Mouse (Mus musculus): ENCODE measurements around the gene Tpcn1.

The Tpcn1 gene

DNA sequence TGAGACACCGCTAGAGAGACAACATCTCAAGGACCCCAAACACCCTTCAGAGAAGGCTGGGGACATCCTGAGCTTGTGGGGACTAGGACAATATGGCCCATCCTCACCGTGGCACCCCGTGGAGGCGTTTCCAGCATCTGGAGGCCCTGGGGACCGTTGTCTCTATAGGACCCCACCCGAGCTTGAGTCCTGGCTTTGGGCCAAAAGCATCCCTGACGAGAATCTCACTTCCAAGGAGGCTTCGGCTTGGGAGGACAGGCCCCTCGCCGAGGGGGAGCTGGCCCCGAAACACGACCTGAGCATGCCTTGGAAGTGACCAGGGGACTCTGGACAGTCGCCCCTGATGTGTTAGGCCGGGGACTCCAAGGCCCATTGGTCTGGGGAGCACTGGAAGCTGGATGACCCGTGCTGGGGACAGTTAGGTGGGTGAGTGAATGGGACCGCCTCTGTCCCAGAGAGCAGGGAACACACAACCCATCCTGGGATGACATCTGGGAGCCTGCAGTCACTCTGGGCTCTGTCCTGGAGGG lies 20.8 kb upstream of the Tpcn1 start:
- no peak for DNase-seq (ENCODE audit: low spot score in 2 of 2)

- no peak for DNase-seq (ENCODE audit: low spot score in 2 of 2)
Observed at GRCm38 (mm10) chr5:120607335-120607734, 18.9 kb upstream of the Tpcn1 start.

DNA sequence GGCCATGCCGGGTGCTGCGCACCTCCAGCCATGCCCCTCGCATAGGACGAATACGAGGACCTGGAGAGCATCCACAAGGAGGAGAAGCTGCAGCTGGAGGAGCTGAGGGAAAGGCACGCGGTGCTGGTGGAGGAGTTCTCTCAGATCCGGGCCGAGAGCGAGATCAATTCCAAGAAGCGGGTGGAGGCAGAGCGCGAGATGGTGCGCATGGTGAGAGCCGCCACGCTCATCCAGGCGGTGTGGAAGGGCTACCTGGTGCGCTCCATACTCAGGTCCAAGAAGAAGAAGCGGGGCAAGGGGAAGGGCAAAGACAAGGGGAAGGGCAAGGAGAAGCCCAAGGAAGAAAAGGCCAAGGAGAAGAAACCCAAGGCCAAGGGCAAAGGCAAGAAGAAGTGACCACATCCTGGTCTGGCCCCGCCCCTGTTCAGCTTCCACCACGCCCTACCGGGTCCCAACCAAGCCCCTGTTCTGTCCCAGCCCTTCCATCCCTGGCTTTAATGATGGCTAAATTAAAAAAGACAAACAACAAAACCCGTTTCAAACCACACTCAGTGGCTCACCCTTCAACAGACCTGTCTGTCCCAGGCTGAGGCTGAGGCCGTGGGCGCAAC lies 18.2 kb upstream of the Tpcn1 start:
- DNase-seq (ENCODE audit: low spot score in 2 of 2) = no peak

DNA sequence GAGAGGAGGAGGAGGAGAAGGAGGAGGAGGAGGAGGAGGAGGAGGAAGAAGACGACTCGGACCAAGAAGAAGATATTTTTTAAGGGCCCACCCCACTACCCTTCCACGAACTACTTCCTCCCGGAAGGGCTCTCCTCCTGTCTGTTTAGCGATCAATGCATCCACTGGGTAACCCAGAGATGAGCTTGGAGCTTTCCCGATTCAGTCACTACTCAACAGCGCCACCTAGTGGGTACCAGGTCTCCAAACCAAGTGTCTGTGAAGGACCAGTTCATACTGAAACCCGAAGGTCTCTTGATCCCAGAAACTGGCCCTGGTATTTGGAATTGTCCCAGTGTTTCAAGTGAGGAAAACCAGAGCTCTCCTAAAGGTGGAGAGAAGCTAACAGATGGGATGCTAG lies 17.2 kb upstream of the Tpcn1 start:
- peak; percentile 88 to 97 for DNase-seq (ENCODE audit: low spot score in 2 of 2)

GRCm38 (mm10) chr5:120605241-120605661 lies 16.8 kb upstream of the Tpcn1 start:
- no peak for DNase-seq (ENCODE audit: low spot score in 2 of 2)

GRCm38 (mm10) chr5:120604839-120605238 lies 16.4 kb upstream of the Tpcn1 start:
- peak; percentile 86 to 96 for DNase-seq (ENCODE audit: low spot score in 2 of 2)

DNA sequence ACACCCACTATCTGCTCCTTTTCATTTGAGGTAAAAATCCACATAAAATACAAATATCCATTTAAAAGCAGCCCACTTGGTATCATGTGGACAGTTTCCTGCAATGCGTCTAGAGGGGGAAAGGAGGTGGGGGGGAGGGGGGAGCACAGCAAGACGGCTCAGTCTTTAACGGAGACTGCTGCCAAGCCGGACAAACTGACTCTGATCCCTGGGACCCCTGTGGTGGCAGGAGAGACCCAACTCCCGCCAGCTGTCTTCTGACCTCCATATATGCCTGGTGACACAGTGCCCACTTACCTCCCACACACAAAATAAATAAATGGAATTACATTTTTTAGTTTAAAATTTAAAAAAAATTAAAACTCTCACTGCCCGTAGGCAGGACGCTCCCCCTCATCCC lies 15.0 kb upstream of the Tpcn1 start:
- DNase-seq (ENCODE audit: low spot score in 2 of 2) = no peak

GRCm38 (mm10) chr5:120602210-120602609 lies 13.7 kb upstream of the Tpcn1 start:
- no peak for DNase-seq (ENCODE audit: low spot score in 2 of 2)

DNA sequence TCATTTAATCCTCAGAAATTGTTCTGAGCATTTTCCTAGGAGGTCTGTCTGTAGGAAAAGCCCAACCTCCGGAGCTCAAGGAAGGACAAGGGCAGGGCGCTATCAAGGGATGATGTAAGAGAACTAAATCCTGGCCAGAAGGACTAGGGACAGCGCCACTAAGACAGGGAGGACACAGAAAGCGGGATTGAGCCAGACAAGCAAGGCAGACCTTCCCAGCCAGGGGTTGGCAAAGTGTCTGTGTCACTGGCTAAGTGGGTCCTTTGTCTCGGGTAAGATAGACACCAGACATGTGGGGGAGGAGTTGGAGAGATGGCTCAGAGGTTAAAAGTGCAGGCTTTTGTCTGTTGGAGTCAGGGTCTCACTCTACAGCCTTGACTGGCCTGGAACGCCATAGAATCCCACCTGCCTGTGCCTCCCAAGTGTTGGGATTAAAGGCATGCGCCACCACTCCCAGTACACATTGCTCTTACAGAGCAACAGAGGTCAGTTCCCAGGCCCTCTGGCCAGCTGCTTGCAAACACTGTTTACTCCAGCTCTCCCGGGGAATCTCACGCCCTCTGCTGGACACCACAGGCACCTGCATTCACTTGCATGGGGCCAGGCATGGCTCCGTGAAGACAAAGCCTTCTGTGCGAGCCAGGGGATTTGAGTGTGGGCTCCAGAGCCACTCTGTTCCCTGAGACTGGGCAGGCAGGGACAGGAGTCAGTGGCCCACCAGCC lies 12.6 kb upstream of the Tpcn1 start:
- DNase-seq (ENCODE audit: low spot score in 2 of 2) = peak in 1 of 2 experiments; percentile 79

- peak in 1 of 2 experiments; percentile 53 for DNase-seq (ENCODE audit: low spot score in 2 of 2)
Observed at GRCm38 (mm10) chr5:120599625-120600024, 11.2 kb upstream of the Tpcn1 start.

- DNase-seq (ENCODE audit: low spot score in 2 of 2) = no peak
Observed at GRCm38 (mm10) chr5:120594485-120594884, 6.0 kb upstream of the Tpcn1 start.

DNA sequence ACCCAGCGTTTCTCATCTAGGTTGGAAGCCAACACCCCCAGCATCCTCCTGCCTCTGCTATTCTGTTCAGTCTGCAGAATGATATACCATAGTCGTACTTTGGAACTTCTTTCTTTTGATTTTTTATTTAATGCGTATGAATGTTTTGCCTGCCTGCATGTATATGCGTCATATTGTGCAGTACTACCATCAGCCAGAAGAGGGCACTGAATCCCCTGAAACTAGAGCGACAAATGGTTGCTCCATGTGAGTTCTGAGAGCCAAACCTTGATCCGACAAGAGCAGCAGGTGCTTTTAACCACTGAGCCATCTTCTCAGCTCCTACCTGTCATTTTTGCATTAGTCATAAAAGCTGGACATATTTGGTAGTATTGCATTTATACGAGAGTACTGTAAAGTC lies 3.7 kb upstream of the Tpcn1 start:
- DNase-seq (ENCODE audit: low spot score in 2 of 2) = no peak

DNA sequence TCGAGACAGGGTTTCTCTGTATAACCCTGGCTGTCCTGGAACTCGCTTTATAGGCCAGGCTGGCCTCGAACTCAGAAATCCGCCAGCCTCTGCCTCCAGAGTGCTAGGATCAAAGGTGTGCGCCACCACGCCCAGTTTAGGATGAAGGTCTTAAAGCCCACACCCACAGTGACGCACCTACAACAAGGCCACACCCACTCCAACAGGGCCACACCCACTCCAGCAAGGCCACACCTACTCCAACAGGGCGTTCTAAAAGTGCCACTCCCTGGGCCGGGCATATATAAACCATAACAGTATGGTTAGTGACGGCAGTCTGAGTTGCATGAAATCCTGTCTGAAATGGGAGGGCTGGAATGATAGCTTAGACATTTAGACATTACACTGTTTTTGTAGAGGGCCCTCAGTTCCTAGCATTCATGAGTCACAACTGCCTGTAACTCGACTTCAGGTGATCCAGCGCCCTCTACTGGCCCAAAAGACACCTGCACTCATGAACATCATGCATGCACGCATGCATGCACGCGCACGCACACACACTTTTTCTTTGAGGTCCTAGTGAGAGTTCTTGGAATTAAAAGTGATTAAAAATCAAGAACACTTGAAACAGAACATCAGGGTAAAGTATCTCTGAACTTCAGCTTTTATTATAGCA lies 2.0 kb upstream of the Tpcn1 start:
- DNase-seq (ENCODE audit: low spot score in 2 of 2) = no peak

DNA sequence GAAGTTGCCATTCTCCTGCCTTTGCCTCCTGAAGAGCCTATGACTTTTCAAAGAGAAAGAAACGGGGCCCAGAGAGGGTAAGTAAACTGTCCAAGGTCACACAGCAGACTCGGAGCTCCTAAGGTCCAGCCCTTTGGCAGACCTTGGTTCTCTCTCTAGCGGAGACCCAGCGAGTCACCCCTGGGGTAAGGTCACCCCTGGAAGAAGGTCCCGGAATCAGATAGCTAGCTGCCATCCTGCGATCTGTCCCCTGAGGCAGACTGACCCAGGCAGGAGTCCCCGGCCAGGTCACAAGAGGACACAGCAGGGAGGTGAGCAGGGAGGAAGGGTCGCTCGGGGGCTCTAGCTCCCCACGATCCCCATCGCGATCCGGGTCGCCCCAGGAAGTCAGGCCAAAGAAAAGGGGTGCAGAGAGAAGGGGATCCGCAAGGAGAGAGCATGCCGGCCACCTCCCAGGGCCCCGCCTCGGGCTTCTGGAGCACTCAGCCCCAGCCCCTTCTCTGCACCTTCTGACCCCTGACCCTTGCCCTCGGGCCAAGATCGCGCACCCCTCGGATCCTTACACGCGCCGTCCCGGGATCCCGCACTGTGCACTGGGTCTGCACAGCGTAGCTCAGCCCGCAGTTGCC lies 419 bp downstream of the Tpcn1 start:
- no peak for DNase-seq (ENCODE audit: low spot score in 2 of 2)

DNA sequence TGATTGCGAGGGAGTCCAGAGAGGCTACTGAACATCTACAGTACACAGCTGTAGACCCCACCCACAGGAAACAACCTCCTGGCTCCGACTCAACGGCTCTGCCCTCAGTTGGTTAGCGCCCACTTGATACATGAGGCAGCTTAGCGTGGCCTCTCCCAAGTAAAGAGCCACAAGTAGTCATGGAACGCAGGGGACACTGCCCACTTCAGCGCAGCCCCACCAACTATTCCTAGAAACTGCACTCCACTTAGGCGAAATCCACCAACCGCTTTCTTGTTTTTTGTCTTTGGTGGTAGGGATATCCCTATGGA lies 902 bp downstream of the Tpcn1 start:
- DNase-seq (ENCODE audit: low spot score in 2 of 2) = peak; percentile 67 to 79

GRCm38 (mm10) chr5:120586741-120587615 lies 1.5 kb downstream of the Tpcn1 start:
- peak; percentile 46 to 79 for DNase-seq (ENCODE audit: low spot score in 2 of 2)

DNA sequence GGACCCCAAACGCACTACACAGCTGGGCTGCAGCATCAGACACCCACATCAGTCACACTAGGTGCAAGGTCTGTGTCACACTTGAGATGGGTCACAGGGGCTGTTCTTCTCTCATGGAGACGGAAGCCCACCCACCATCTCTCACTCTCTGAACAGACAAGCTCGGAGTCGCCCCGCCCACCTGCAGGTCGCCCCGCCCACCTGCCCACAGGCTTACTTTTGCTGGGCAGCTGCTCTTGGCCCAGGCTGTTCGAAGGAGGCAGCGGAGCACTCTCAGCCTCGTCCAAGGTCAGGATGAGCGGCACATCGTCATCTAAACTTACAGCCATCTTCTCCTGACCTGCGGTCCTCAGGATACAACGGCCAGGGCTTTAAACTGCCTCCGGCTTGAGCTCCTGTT lies 3.5 kb downstream of the Tpcn1 start:
- no peak for DNase-seq (ENCODE audit: low spot score in 2 of 2)

DNA sequence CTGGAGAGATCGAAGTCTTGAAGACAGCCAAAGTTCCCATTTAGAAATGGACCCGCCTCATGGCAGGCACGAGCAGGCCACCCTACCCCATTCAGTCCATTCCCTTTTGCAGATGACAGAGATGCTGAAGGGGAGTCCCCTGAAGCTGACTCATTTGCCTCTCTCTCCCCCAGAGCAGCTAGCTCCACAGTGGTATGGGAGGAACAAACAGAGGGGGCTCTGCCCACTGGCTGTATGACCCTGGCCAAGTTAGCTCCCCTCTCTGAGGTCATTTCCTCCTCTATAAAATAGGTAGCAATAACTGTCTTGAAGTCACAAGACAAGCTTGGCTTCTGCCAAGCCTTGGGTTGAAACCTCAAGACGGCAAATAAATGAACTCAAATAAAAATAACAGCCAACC lies 5.0 kb downstream of the Tpcn1 start:
- DNase-seq (ENCODE audit: low spot score in 2 of 2) = no peak

DNA sequence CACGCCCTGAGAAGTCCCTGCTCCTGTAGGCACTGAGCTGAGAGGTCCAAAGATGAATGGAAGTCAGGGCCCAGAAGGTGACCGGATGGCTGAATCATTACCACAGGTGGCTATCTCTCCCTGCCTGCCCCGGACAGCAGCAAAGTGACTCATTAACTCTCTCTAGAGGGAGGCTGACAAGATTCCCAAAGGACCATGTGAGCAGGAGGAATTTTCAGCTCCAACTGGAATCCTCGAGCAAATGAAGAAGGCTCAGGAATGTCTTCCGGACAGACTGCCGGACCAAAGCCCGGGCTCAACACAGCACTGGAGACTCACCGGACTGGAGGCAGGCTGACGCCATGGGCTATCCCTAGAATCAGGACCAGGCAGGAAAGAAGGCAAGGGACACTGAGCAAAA lies 6.5 kb downstream of the Tpcn1 start:
- no peak for DNase-seq (ENCODE audit: low spot score in 2 of 2)

DNA sequence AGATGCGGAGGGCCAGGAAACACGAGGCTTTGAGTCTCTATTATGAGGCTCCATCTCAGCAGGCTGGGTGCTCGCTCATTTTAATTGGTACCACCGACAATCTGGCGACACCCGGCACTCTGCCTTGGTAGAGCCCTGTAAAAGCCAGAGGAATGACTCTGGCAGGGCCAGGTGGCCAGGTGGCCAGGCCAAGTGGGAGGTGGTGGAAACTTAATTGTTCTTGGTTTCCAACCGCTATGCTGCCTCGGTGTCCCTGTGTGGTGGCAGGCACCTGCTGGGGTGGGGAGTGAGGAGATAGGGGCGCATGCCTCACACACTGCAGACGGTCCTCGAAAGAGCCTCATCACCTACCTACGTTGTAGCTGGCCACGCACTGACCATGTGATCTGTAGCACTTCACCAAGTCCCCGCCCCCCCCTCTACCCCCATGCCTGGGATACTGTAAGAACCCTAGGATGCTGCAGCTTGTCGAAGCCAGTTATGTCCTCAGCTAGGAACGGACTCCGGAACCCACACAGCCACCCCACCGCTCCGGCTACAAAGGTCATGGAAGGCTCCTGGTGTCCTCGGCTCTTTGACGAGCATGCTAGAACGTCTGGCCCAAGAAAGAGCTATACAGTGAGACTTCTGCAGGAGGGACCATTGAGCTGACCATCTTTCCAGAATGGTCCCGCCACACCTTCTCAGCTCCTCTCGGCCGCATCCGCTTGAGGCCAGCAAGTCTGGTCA lies 8.4 kb downstream of the Tpcn1 start:
- no peak for DNase-seq (ENCODE audit: low spot score in 2 of 2)
